Mouse (Mus musculus) MEL (cell line): ENCODE measurements around the gene Ganab.

Experiments used
- CTCF ChIP-seq, 3 experiments: IDR thresholded peaks in 2 of 3; conservative IDR thresholded peaks in 1 of 3; 2 replicates each; pipeline ENCODE4 v1.5.1; 2011 to 2012; ENCODE audit warnings: low read length in 3 of 3, low read depth in 2 of 3, mild to moderate bottlenecking in 2 of 3, improper control_type of control experiment in 1 of 3, inconsistent platforms in 1 of 3, mixed read lengths in 1 of 3, moderate library complexity in 1 of 3; ENCODE audit not compliant: control insufficient read depth in 1 of 3, insufficient read depth in 1 of 3, poor library complexity in 1 of 3, severe bottlenecking in 1 of 3
- ELF1 ChIP-seq: IDR thresholded peaks from 2 replicates; pipeline ENCODE4 v1.6.1; 2014; ENCODE audit warnings: low read depth, mild to moderate bottlenecking, inconsistent platforms, low read length, improper control_type of control experiment, moderate library complexity
- EP300 ChIP-seq, 2 experiments: IDR thresholded peaks; 2 replicates each; pipeline ENCODE4 v1.6.1; 2011; ENCODE audit warnings: improper control_type of control experiment in 2 of 2, low read length in 2 of 2, low read depth in 1 of 2, mild to moderate bottlenecking in 1 of 2
- GATA1 ChIP-seq: IDR thresholded peaks from 2 replicates; pipeline ENCODE4 v1.6.1; 2011; ENCODE audit warnings: low read depth, low read length, improper control_type of control experiment
- MAFK ChIP-seq: IDR thresholded peaks from 2 replicates; pipeline ENCODE4 v1.6.1; 2011; ENCODE audit warnings: low read depth, mild to moderate bottlenecking, low read length, improper control_type of control experiment, borderline replicate concordance
- MAX ChIP-seq: IDR thresholded peaks from 2 replicates; pipeline ENCODE4 v1.6.1; 2011; ENCODE audit warnings: low read length, improper control_type of control experiment
- MXI1 ChIP-seq: IDR thresholded peaks from 2 replicates; pipeline ENCODE4 v1.6.1; 2011; ENCODE audit warnings: mild to moderate bottlenecking, low read depth, low read length, improper control_type of control experiment
- MYC ChIP-seq: IDR thresholded peaks from 2 replicates; pipeline ENCODE4 v1.6.1; 2011; ENCODE audit warnings: low read depth, mild to moderate bottlenecking, low read length, improper control_type of control experiment, moderate library complexity
- POLR2A ChIP-seq, 2 experiments: IDR thresholded peaks; 2 replicates each; pipeline ENCODE4 v1.6.1; 2011 to 2012; ENCODE audit warnings: low read length in 2 of 2, mild to moderate bottlenecking in 2 of 2, control low read depth in 1 of 2, improper control_type of control experiment in 1 of 2, low read depth in 1 of 2, moderate library complexity in 1 of 2; ENCODE audit not compliant: control insufficient read depth in 1 of 2, insufficient read depth in 1 of 2, poor library complexity in 1 of 2
- POLR2AphosphoS5 ChIP-seq: IDR thresholded peaks from 2 replicates; pipeline ENCODE4 v1.6.1; 2012; ENCODE audit warnings: low read depth, borderline replicate concordance, mild to moderate bottlenecking, inconsistent platforms, low read length, moderate library complexity, mixed read lengths
- TCF12 ChIP-seq: IDR thresholded peaks from 2 replicates; pipeline ENCODE4 v1.6.1; 2014; ENCODE audit warnings: low read depth, mild to moderate bottlenecking, inconsistent platforms, low read length, improper control_type of control experiment, moderate library complexity
- USF1 ChIP-seq: IDR thresholded peaks from 2 replicates; pipeline ENCODE4 v1.6.1; 2014; ENCODE audit warnings: low read depth, mild to moderate bottlenecking, inconsistent platforms, low read length, improper control_type of control experiment, moderate library complexity

DNA sequence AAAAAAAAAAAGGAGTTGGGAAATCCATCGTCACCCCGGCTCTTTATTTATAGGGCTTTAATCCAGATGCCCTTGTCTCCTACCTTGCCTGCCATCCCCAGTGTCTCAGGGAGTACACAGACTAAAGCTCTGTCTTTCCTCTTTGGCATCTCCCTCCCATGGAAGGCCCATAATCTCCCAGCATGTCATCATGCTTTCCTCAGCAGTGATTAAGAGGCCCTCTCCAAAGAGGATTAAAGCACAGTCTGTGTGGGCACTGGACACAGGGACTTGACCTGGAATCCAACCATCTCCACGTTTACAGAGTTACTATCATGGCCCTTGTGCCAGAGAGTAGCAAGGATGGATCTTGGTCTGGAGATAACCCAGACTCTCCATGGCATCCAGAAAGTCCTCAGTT, 14.3 kb upstream of the Ganab start, which contains the start of the genes Lbhd1 and Gm49403:
- TF ChIP-seq POLR2A (IDR thresholded peaks at IDR 0.05; ENCODE audit: control insufficient read depth in 1 of 2, insufficient read depth in 1 of 2, low read depth in 1 of 2, low read length in 2 of 2, poor library complexity in 1 of 2), result no peak
- no peak for TF ChIP-seq EP300 (IDR thresholded peaks at IDR 0.05; ENCODE audit: low read depth in 1 of 2, low read length in 2 of 2)
- no peak for TF ChIP-seq CTCF (IDR thresholded peaks at IDR 0.05 in 2 of 3, conservative IDR thresholded peaks at IDR 0.05 in 1 of 3; ENCODE audit: control insufficient read depth in 1 of 3, insufficient read depth in 1 of 3, low read depth in 2 of 3, low read length in 3 of 3, poor library complexity in 1 of 3, severe bottlenecking in 1 of 3)
- no peak for TF ChIP-seq MXI1
- TF ChIP-seq MAFK, result no peak
- TF ChIP-seq MAX, result no peak
- no peak for TF ChIP-seq POLR2AphosphoS5
- TF ChIP-seq GATA1, result no peak
- no peak for TF ChIP-seq TCF12
- TF ChIP-seq MYC, result no peak
- no peak for TF ChIP-seq ELF1
- no peak for TF ChIP-seq USF1
